Mouse (Mus musculus) stomach, postnatal 0 days (tissue): Measurements from ENCODE around the gene Cdk10. TPM values are rescaled to one million over a fixed set of nuclear protein-coding genes. Genes with fewer than 3 reads are reported as not detected.

ENCODE experiments used
- ATAC-seq: fragments of 200-750 bp; cut with Nextera tagmentation; 2 replicates; pipeline ENCODE4 v1.8.0; 2017; ENCODE audit not compliant: low FRiP score, low TSS enrichment
- DNase-seq: peaks from one replicate; pipeline ENCODE4 v3.0.0-alpha.2; 2016; ENCODE audit warnings: low spot score
- H3K27ac ChIP-seq: fragments of 300-500 bp; sonication (generic); replicated peaks from 2 replicates; pipeline ENCODE4 v1.5.1; 2014; ENCODE audit warnings: mild to moderate bottlenecking, control low read depth
- H3K27me3 ChIP-seq: fragments of 300-500 bp; sonication (generic); 2 replicates; pipeline ENCODE4 v1.6.1; 2014; ENCODE audit warnings: low read length; ENCODE audit not compliant: control insufficient read depth, insufficient read depth
- H3K36me3 ChIP-seq: fragments of 300-500 bp; sonication (generic); 2 replicates; pipeline ENCODE4 v1.6.1; 2014; ENCODE audit warnings: low read length, mixed read lengths; ENCODE audit not compliant: control insufficient read depth, insufficient read depth
- H3K4me1 ChIP-seq: fragments of 300-500 bp; sonication (generic); replicated peaks from 2 replicates; pipeline ENCODE4 v1.6.1; 2014; ENCODE audit warnings: antibody characterized with exemption; ENCODE audit not compliant: control insufficient read depth, insufficient read depth
- H3K4me2 ChIP-seq: fragments of 300-500 bp; sonication (generic); replicated peaks from 2 replicates; pipeline ENCODE4 v1.6.1; 2014; ENCODE audit warnings: low read depth, mild to moderate bottlenecking, control low read depth, moderate library complexity
- H3K4me3 ChIP-seq: fragments of 300-500 bp; sonication (generic); 2 replicates; pipeline ENCODE4 v1.5.1; 2014; ENCODE audit warnings: low read depth, low read length, control low read depth
- H3K9ac ChIP-seq: fragments of 300-500 bp; sonication (generic); 2 replicates; pipeline ENCODE4 v1.6.1; 2014; ENCODE audit warnings: mild to moderate bottlenecking, low read length, control low read depth, mixed read lengths
- H3K9me3 ChIP-seq: fragments of 300-500 bp; sonication (generic); 2 replicates; pipeline ENCODE4 v1.6.1; 2016; ENCODE audit warnings: low read length; ENCODE audit not compliant: control insufficient read depth
- CTCF ChIP-seq: IDR thresholded peaks from 2 replicates; pipeline ENCODE4 v1.5.1; 2016; ENCODE audit warnings: antibody characterized with exemption, low read depth, mild to moderate bottlenecking, moderate library complexity
- EP300 ChIP-seq: optimal IDR thresholded peaks from 2 replicates; pipeline ENCODE3; 2016; ENCODE audit warnings: antibody characterized with exemption
- WGBS: fragments of 180-500 bp; shearing (Covaris S2); extraction: QIAGEN DNeasy Blood & Tissue Kit; methylation state at CpG from one replicate; pipeline ENCODE4 v1.1.7; 2014; 5-methylcytosine and 5-hydroxymethylcytosine counted together
- polyA plus RNA-seq: library from polyadenylated mRNA; unstranded; fragments of >200 nt; fragmentation: Nextera tagmentation; extraction: Ambion mirVana; gene quantifications from 2 replicates; pipeline ENCODE4 v1.2.1, GENCODE M21; 2015

Cdk10 gene
- polyA plus RNA-seq = 16.1 and 16.7 TPM in 2 replicates

GRCm38 (mm10) chr8:123224278-123225266 is at the start of gene Cdk10:
Gene Cdk10, plus strand, starts transcription at chr8:123224842.
- H3K9ac ChIP-seq = peak within 1 kb of the TSS; percentile 84
- ATAC-seq (peak; percentile 90), DNase-seq (peak; percentile 95)
- peak within 1 kb of the TSS; percentile 81 for H3K27ac ChIP-seq
- H3K27me3 ChIP-seq = no peaks in the 10 kb centered on the region
- peaks cover 7% of the 10 kb centered on the region; the same call in 1 of the 2 replicates for H3K36me3 ChIP-seq
- H3K9me3 ChIP-seq = no peaks in the 10 kb centered on the region
- peak within 1 kb of the TSS; percentile 80 for H3K4me3 ChIP-seq
- H3K4me1 ChIP-seq = peaks cover 4% of the 10 kb centered on the region; the same call in 1 of the 2 replicates
- TF ChIP-seq CTCF = peak; percentile 32; the same call in 1 of the 2 replicates
- no peak for TF ChIP-seq EP300
- H3K4me2 ChIP-seq = peak within 1 kb of the TSS; percentile 80
- 2% methylated on average over 57 of the region's 59 CpGs for WGBS

GRCm38 (mm10) chr8:123181391-123181790 is 43.3 kb upstream of the Cdk10 start:
- Histone ChIP-seq H3K4me3 (no peak overlapping the region), H3K27ac (no peak overlapping the region), H3K36me3 (no peaks in the 10 kb centered on the region), H3K4me2 (no peak overlapping the region), H3K27me3 (no peaks in the 10 kb centered on the region), H3K9ac (no peak overlapping the region), H3K4me1 (no peaks in the 10 kb centered on the region), H3K9me3 (no peaks in the 10 kb centered on the region)
- 54% methylated on average over 3 of the region's 3 CpGs for WGBS
- TF ChIP-seq EP300 = no peak
- DNase-seq (no peak), ATAC-seq (no peak)

- H3K27me3 ChIP-seq = no peaks in the 10 kb centered on the region
- no peaks in the 10 kb centered on the region for H3K4me1 ChIP-seq
- peak within 1 kb of the TSS; percentile 81 for H3K27ac ChIP-seq
- H3K4me2 ChIP-seq = peak within 1 kb of the TSS; percentile 18
- ATAC-seq (peak; percentile 60; the same call in 1 of the 2 replicates), DNase-seq (no peak)
- 21% methylated on average over 19 of the region's 19 CpGs for WGBS
- TF ChIP-seq CTCF (no peak), EP300 (no peak)
- no peaks in the 10 kb centered on the region for H3K36me3 ChIP-seq
- H3K9ac ChIP-seq = 0 out of 2 replicates have a peak within 1 kb of the TSS, but pooled peaks have one; percentile 38
- H3K4me3 ChIP-seq = no peak within 1 kb of the TSS
- H3K9me3 ChIP-seq = no peaks in the 10 kb centered on the region
Measured at GRCm38 (mm10) chr8:123185566-123186409, 38.9 kb upstream of the Cdk10 start, which contains the start of gene Dpep1. Gene Dpep1, plus strand, starts transcription at chr8:123186242.

GRCm38 (mm10) chr8:123188006-123188405 is 36.6 kb upstream of the Cdk10 start:
- no peak overlapping the region for H3K4me3 ChIP-seq
- no peak overlapping the region for H3K27ac ChIP-seq
- no peaks in the 10 kb centered on the region for H3K4me1 ChIP-seq
- no peaks in the 10 kb centered on the region for H3K36me3 ChIP-seq
- ATAC-seq = no peak
- no peak for TF ChIP-seq EP300
- TF ChIP-seq CTCF = no peak
- H3K27me3 ChIP-seq = no peaks in the 10 kb centered on the region
- 82% methylated on average over 2 of the region's 2 CpGs for WGBS
- DNase-seq = no peak
- no peak overlapping the region for H3K4me2 ChIP-seq
- H3K9me3 ChIP-seq = no peaks in the 10 kb centered on the region
- H3K9ac ChIP-seq = no peak overlapping the region

- Histone ChIP-seq H3K4me1 (no peaks in the 10 kb centered on the region), H3K4me2 (no peak overlapping the region), H3K27ac (no peak overlapping the region), H3K36me3 (no peaks in the 10 kb centered on the region), H3K27me3 (no peaks in the 10 kb centered on the region), H3K9me3 (no peaks in the 10 kb centered on the region), H3K9ac (no peak overlapping the region), H3K4me3 (no peak overlapping the region)
- no peak for ATAC-seq
- 53% methylated on average over 7 of the region's 7 CpGs for WGBS
- peak; percentile 33 for DNase-seq
- TF ChIP-seq EP300 (no peak), CTCF (no peak)
Measured at GRCm38 (mm10) chr8:123188841-123189240, 35.8 kb upstream of the Cdk10 start.
